In genomic region chr7:109424422-109425159, GRCm38 (mm10) we compare ENCODE assay signal across 9 mouse cellular contexts. TPM values are rescaled to one million over a fixed set of nuclear protein-coding genes. Genes with fewer than 3 reads are reported as not detected.
DNase-seq lines count a peak whose midpoint lies in the region; ATAC-seq lines count a peak whose summit lies in the region.
"Had no signal": no experiment of that assay in that cellular context is flagged by ENCODE, and none has a peak within 500 bp of the region (broad histone marks: within the 10 kb centered on the region; RNA-seq: fewer than 3 reads in every experiment).

No protein-coding gene starts in this region.

- WGBS in midbrain, embryonic 11.5 days: 63% methylated on average over 3 of the region's 3 CpGs
- 69% methylated on average over 3 of the region's 3 CpGs for WGBS in midbrain, embryonic 10.5 days

- no peak overlapping the region for H3K27ac ChIP-seq in midbrain, embryonic 11.5 days (ENCODE audit: low read depth, low read length)
- no peak overlapping the region for H3K27ac ChIP-seq in midbrain, embryonic 10.5 days (replicated peaks)

- no peaks in the 10 kb centered on the region for H3K27me3 ChIP-seq in midbrain, embryonic 11.5 days (ENCODE audit: control insufficient read depth, insufficient read depth, low read length)
- no peaks in the 10 kb centered on the region for H3K27me3 ChIP-seq in midbrain, embryonic 10.5 days (ENCODE audit: low read depth, poor library complexity, severe bottlenecking)
- no peaks in the 10 kb centered on the region for H3K27me3 ChIP-seq in splenic B cell, adult 2 months (ENCODE audit: control insufficient read depth, insufficient read depth, low read length, poor library complexity, severe bottlenecking)

- H3K36me3 ChIP-seq in midbrain, embryonic 11.5 days (ENCODE audit: control insufficient read depth, insufficient read depth, low read length): no peaks in the 10 kb centered on the region
- H3K36me3 ChIP-seq in midbrain, embryonic 10.5 days: no peaks in the 10 kb centered on the region
- no peaks in the 10 kb centered on the region for H3K36me3 ChIP-seq in splenic B cell, adult 2 months (ENCODE audit: control insufficient read depth, insufficient read depth, low read length, poor library complexity, severe bottlenecking)

- H3K4me1 ChIP-seq in midbrain, embryonic 11.5 days (ENCODE audit: control insufficient read depth, insufficient read depth, low read length): no peaks in the 10 kb centered on the region
- no peaks in the 10 kb centered on the region for H3K4me1 ChIP-seq in midbrain, embryonic 10.5 days

- no peak overlapping the region for H3K4me3 ChIP-seq in midbrain, embryonic 11.5 days (ENCODE audit: low read depth, low read length)
- H3K4me3 ChIP-seq in midbrain, embryonic 10.5 days: no peak overlapping the region

- H3K4me2 ChIP-seq in midbrain, embryonic 11.5 days: no peak overlapping the region

- intact Hi-C loops in gastrocnemius, postnatal 14 days (cut with DNase I; ENCODE audit: low total_unique reads): loop anchor here (5.0 to 10.0 kb wide), 3 partner anchors 190 to 327 kb away; no protein-coding TSS in a partner anchor

- ATAC-seq in frontal cortex, adult (ENCODE audit: low TSS enrichment): peak; percentile 65; the same call in 1 of the 2 replicates
- peak; percentile 63; the same call in 1 of the 2 replicates for ATAC-seq in midbrain, embryonic 11.5 days (ENCODE audit: low FRiP score)
- ATAC-seq in granulocyte monocyte progenitor cell, adult 5-6 weeks (replicated peaks; ENCODE audit: poor library complexity, severe bottlenecking): peak; percentile 55; the same call in 1 of the 2 replicates

- DNase-seq in frontal cortex, postnatal 25 days (ENCODE audit: low spot score in 2 of 2): no peak
- peak; percentile 90 for DNase-seq in midbrain, embryonic 11.5 days (ENCODE audit: low spot score, missing footprints)
- no peak for DNase-seq in midbrain, embryonic 10.5 days (ENCODE audit: low spot score)
- peak; percentile 28 for DNase-seq in splenic B cell, adult 2 months (ENCODE audit: low read depth, low spot score)
- no peak for DNase-seq in thymus, postnatal 14 days
- DNase-seq in gastrocnemius, postnatal 14 days: no peak
- DNase-seq: gastrocnemius, postnatal 10 days had no signal

- H3K9me3 ChIP-seq in midbrain, embryonic 11.5 days (ENCODE audit: control insufficient read depth, low read length): no peaks in the 10 kb centered on the region; the same call in 1 of the 2 replicates
- H3K9me3 ChIP-seq in midbrain, embryonic 10.5 days (replicated peaks): no peaks in the 10 kb centered on the region

- no peak overlapping the region for H3K9ac ChIP-seq in midbrain, embryonic 11.5 days (ENCODE audit: low read length)

RNA-seq across cellular contexts. Expression of gene Stk33, which starts 14.3 kb away (rescaled TPM):
- polyA plus RNA-seq in midbrain, embryonic 11.5 days (2014; fragmentation: Nextera tagmentation; extraction: Ambion mirVana): 28.4 and 29.7 TPM in 2 replicates
- 10.2 and 18.6 TPM in 2 replicates for polyA plus RNA-seq in midbrain, embryonic 10.5 days (2016; fragmentation: Nextera tagmentation; extraction: Ambion mirVana)
- not detected in 2 replicates for total RNA-seq in granulocyte monocyte progenitor cell, adult 5-6 weeks (2014; fragmentation: Nextera tagmentation)
- not detected in 2 replicates for total RNA-seq in granulocyte monocyte progenitor cell, adult 5-6 weeks (2017)
- not detected for total RNA-seq in gastrocnemius, postnatal 14 days (2021)
- total RNA-seq: gastrocnemius, postnatal 10 days had no signal

Comparison
In these comparisons a context has a peak if more than half of its experiments do, and no peak if none do; other contexts are left out.
1. DNase-seq: peak in midbrain, embryonic 11.5 days (single experiment) and splenic B cell, adult 2 months (single experiment); none in frontal cortex, postnatal 25 days (0 of 2), midbrain, embryonic 10.5 days (single experiment), thymus, postnatal 14 days (single experiment) and gastrocnemius, postnatal 14 days (single experiment).
2. Peak in every context shown above with its lines, with median percentiles within 50 percentile points of each other: ATAC-seq.